Mouse (Mus musculus) small intestine, adult 2 months (tissue): Measurements from ENCODE around the gene Trim39. TPM values are rescaled to one million over a fixed set of nuclear protein-coding genes. Genes with fewer than 3 reads are reported as not detected.
A peak's percentile ranks its signal among the peaks of the same experiment; 100 is the strongest.
"Not testable (repeated sequence)": the region's sequence is repeated elsewhere in the genome, so short reads cannot be mapped to it uniquely, and the experiment has no call there.

Experiments used
- H3K27ac ChIP-seq: fragments of 200-500 bp; 2 replicates; pipeline ENCODE4 v1.5.1; 2012; ENCODE audit warnings: low read depth, low read length, control low read depth, inconsistent platforms; ENCODE audit not compliant: insufficient read depth
- H3K27me3 ChIP-seq: fragments of 200-500 bp; 2 replicates; pipeline ENCODE4 v1.6.1; 2012; ENCODE audit warnings: mild to moderate bottlenecking, moderate library complexity, low read length, inconsistent platforms; ENCODE audit not compliant: control insufficient read depth, insufficient read depth
- H3K36me3 ChIP-seq: fragments of 200-500 bp; 2 replicates; pipeline ENCODE4 v1.6.1; 2012; ENCODE audit warnings: mild to moderate bottlenecking, low read length, control low read depth, inconsistent platforms; ENCODE audit not compliant: control insufficient read depth, insufficient read depth
- H3K4me1 ChIP-seq: fragments of 200-500 bp; 2 replicates; pipeline ENCODE4 v1.6.1; 2012; ENCODE audit warnings: low read length, inconsistent platforms, mixed read lengths; ENCODE audit not compliant: control insufficient read depth, insufficient read depth, insufficient read length
- H3K4me3 ChIP-seq: fragments of 200-500 bp; 2 replicates; pipeline ENCODE4 v1.5.1; 2012; ENCODE audit warnings: low read depth, mild to moderate bottlenecking, control low read depth, inconsistent platforms, low read length, moderate library complexity
- CTCF ChIP-seq: fragments of 200-500 bp; IDR thresholded peaks from 2 replicates; pipeline ENCODE4 v1.5.1; 2012; ENCODE audit warnings: low read depth, mild to moderate bottlenecking, control low read depth, inconsistent platforms, low read length, moderate library complexity, mixed read lengths; ENCODE audit not compliant: insufficient replicate concordance, insufficient read length; ENCODE audit errors: extremely low read depth
- POLR2A ChIP-seq: fragments of 200-500 bp; IDR thresholded peaks from 2 replicates; pipeline ENCODE4 v1.6.1; 2012; ENCODE audit warnings: low read depth, mild to moderate bottlenecking, control low read depth, inconsistent platforms, low read length, moderate library complexity
- WGBS: fragments of 180-500 bp; shearing (Covaris S2); methylation state at CpG from one replicate; pipeline ENCODE4 v1.1.7; 2018; 5-methylcytosine and 5-hydroxymethylcytosine counted together
- polyA plus RNA-seq: library from polyadenylated mRNA; depleted of rRNA; stranded (reverse); fragments of >200 nt; gene quantifications from 2 replicates; pipeline ENCODE4 v1.2.3, GENCODE M21; 2012; rRNA removed

Gene Trim39
- polyA plus RNA-seq = 5.9 and 7.8 TPM in 2 replicates

- WGBS = under 1% methylated on average over 43 of the region's 43 CpGs
- Histone ChIP-seq H3K4me3 (peak within 1 kb of the TSS; percentile 71), H3K27me3 (no peaks in the 10 kb centered on the region), H3K36me3 (peaks cover 20% of the 10 kb centered on the region), H3K4me1 (peaks cover 13% of the 10 kb centered on the region), H3K27ac (peak within 1 kb of the TSS; percentile 83)
- TF ChIP-seq CTCF (no peak), POLR2A (no peak)
Observed at GRCm38 (mm10) chr17:36271586-36272256, at the start of gene Trim39. TSS of gene Trim39 (minus strand) at chr17:36272247.

- peak overlapping the region; percentile 71 for H3K4me3 ChIP-seq
Observed at GRCm38 (mm10) chr17:36315689-36316253, 43.7 kb upstream of the Trim39 start.

GRCm38 (mm10) chr17:36315041-36315688, 43.1 kb upstream of the Trim39 start:
- Histone ChIP-seq H3K27ac (0 out of 2 replicates have a peak overlapping the region, but pooled peaks have one; percentile 21), H3K36me3 (no peaks in the 10 kb centered on the region), H3K27me3 (no peaks in the 10 kb centered on the region), H3K4me1 (no peaks in the 10 kb centered on the region; the same call in 1 of the 2 replicates), H3K4me3 (peak overlapping the region; percentile 71)
- TF ChIP-seq POLR2A = no peak
- TF ChIP-seq CTCF = no peak
- under 1% methylated on average over 19 of the region's 19 CpGs for WGBS

More at GRCm38 (mm10) chr17:36315689-36316253, 43.7 kb upstream of the Trim39 start:
- Histone ChIP-seq H3K36me3 (no peaks in the 10 kb centered on the region), H3K27ac (no peak overlapping the region), H3K27me3 (no peaks in the 10 kb centered on the region), H3K4me1 (no peaks in the 10 kb centered on the region; the same call in 1 of the 2 replicates)
- TF ChIP-seq POLR2A = no peak
- no peak for TF ChIP-seq CTCF
- WGBS = 31% methylated on average over 5 of the region's 5 CpGs

- Histone ChIP-seq H3K4me3 (no peak overlapping the region), H3K27me3 (no peaks in the 10 kb centered on the region), H3K27ac (no peak overlapping the region), H3K4me1 (no peaks in the 10 kb centered on the region; the same call in 1 of the 2 replicates), H3K36me3 (no peaks in the 10 kb centered on the region)
- TF ChIP-seq CTCF (no peak), POLR2A (no peak)
- 7% methylated on average over 9 of the region's 9 CpGs for WGBS
Observed at GRCm38 (mm10) chr17:36314511-36314910, 42.5 kb upstream of the Trim39 start.

GRCm38 (mm10) chr17:36309293-36309692, 37.2 kb upstream of the Trim39 start:
- Histone ChIP-seq H3K27me3 (no peaks in the 10 kb centered on the region), H3K4me1 (no peaks in the 10 kb centered on the region), H3K27ac (no peak overlapping the region), H3K4me3 (no peak overlapping the region), H3K36me3 (no peaks in the 10 kb centered on the region)
- TF ChIP-seq POLR2A (no peak), CTCF (no peak)
- WGBS = 24% methylated on average over 1 of the region's 1 CpGs

GRCm38 (mm10) chr17:36308855-36309254, 36.8 kb upstream of the Trim39 start:
- WGBS = under 1% methylated on average over 3 of the region's 3 CpGs
- H3K4me1 ChIP-seq, H3K27ac ChIP-seq, H3K36me3 ChIP-seq, H3K4me3 ChIP-seq, H3K27me3 ChIP-seq: not testable (repeated sequence)
- TF ChIP-seq CTCF = peak; percentile 37; the same call in 1 of the 2 replicates

- H3K4me1 ChIP-seq = no peaks in the 10 kb centered on the region
- no peak within 1 kb of the TSS for H3K4me3 ChIP-seq
- H3K27ac ChIP-seq = no peak within 1 kb of the TSS
- WGBS = 70% methylated on average over 2 of the region's 2 CpGs
- no peaks in the 10 kb centered on the region for H3K27me3 ChIP-seq
- no peak for TF ChIP-seq POLR2A
- TF ChIP-seq CTCF = no peak
- no peaks in the 10 kb centered on the region for H3K36me3 ChIP-seq
Observed at GRCm38 (mm10) chr17:36286390-36286789, 14.3 kb upstream of the Trim39 start, which contains the start of gene H2-M10.2. TSS of gene H2-M10.2 (minus strand) at chr17:36286490.
